Mouse (Mus musculus): Measurements from ENCODE around the gene Glmn. TPM values are rescaled to one million over a fixed set of nuclear protein-coding genes. Genes with fewer than 3 reads are reported as not detected.

Glmn gene
- 0.46 and 1.0 TPM in 2 replicates for polyA plus RNA-seq (2012; ENCODE audit: low replicate concordance)

GRCm38 (mm10) chr5:107597301-107598077 is at the start of gene Glmn, which contains the start of gene Rpap2:
Glmn (minus strand) TSS chr5:107597888.
Rpap2 (plus strand) TSS chr5:107597373.

DNA sequence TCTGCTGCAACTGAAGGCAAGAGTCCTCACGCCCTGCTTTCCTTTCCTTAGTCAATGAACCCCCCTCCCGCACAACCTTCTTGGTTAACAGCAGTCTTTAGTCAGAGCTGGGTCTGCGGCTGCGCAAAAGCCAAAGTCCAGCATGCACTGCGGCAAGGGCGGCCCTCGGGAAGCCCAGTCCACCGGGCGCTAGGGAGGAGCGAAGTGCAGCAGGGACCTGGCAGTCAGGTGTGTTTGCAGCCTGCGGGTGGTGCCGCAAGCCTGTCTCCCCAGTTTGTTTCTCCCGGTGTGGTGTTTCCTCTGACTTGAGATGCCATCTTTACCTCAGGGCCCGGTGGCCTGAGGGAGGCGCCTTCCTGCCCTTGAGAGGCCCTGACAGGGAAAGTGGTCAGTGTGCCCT is 63.1 kb downstream of the Glmn start, which contains the start of gene 1700028K03Rik:
Gene 1700028K03Rik (plus strand): TSS at position 129 of the 400 bp plus-strand sequence.

DNA sequence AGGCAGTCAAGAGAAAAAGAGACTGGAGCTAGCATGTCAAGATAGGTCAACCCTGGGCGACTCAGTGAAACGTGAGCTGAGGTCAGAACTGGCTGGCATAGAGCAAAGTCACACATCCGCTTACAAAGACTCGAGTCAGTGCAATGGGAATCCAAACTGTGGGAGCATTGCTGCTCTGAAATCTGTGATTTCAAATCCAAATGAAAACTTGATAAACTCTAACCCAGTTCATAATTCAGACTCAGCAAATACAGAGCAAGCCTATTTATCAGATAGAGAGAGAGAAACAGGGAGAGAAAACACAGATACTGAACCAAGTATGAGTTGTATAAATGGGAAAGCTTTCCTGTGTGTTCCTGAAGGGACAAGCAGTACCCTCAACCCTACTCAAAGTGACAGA is 90.4 kb downstream of the Glmn start, which contains the start of gene Gm42669:
Gene Gm42669 (plus strand): TSS at position 301 of the 400 bp plus-strand sequence.

Other genes starting within 250 kb of the Glmn start
- gene Ephx4, start 195.2 kb downstream of the Glmn start, polyA plus RNA-seq (2012; ENCODE audit: low replicate concordance) = 0.25 TPM in 1 of 2 replicates, not detected in the other
- gene Lpcat2b, start 166.3 kb downstream of the Glmn start, polyA plus RNA-seq (2012; ENCODE audit: low replicate concordance) = not detected in 2 replicates
- 1.5 and 1.8 TPM in 2 replicates for gene Btbd8, start 159.9 kb downstream of the Glmn start, polyA plus RNA-seq (2012; ENCODE audit: low replicate concordance)
- gene Gm42669, start 90.3 kb downstream of the Glmn start, polyA plus RNA-seq (2012; ENCODE audit: low replicate concordance) = 0.06 TPM in 1 of 2 replicates, not detected in the other
- gene 1700028K03Rik, start 63.2 kb downstream of the Glmn start, polyA plus RNA-seq (2012; ENCODE audit: low replicate concordance) = not detected in 2 replicates
- 3.3 and 4.2 TPM in 2 replicates for gene Rpap2, start 515 bp downstream of the Glmn start, polyA plus RNA-seq (2012; ENCODE audit: low replicate concordance)
- 11.9 and 46.8 TPM in 2 replicates for gene Gfi1, start 128.1 kb upstream of the Glmn start, polyA plus RNA-seq (2012; ENCODE audit: low replicate concordance)
- gene Ube2d2b, start 232.2 kb upstream of the Glmn start, polyA plus RNA-seq (2012; ENCODE audit: low replicate concordance) = not detected in 2 replicates